Mouse (Mus musculus): ENCODE measurements around the gene Susd4. TPM values are rescaled to one million over a fixed set of nuclear protein-coding genes. Genes with fewer than 3 reads are reported as not detected.

Gene Susd4
- polyA plus RNA-seq (2012; rRNA removed), result 138 and 144 TPM in 2 replicates

GRCm38 (mm10) chr1:182763716-182764461 is at the start of gene Susd4:
Gene Susd4 (plus strand): TSS chr1:182763860.
- peak; percentile 79 to 89 for DNase-seq (ENCODE audit: extremely low spot score in 1 of 2, low spot score in 1 of 2)

GRCm38 (mm10) chr1:182714236-182714935 is 49.3 kb upstream of the Susd4 start:
- DNase-seq (ENCODE audit: extremely low spot score in 1 of 2, low spot score in 1 of 2), result no peak

- peak in 1 of 2 experiments; percentile 20 for DNase-seq (ENCODE audit: extremely low spot score in 1 of 2, low spot score in 1 of 2)
Observed at GRCm38 (mm10) chr1:182727541-182727940, 36.1 kb upstream of the Susd4 start.

- no peak for DNase-seq (ENCODE audit: extremely low spot score in 1 of 2, low spot score in 1 of 2)
Observed at GRCm38 (mm10) chr1:182729002-182729401, 34.7 kb upstream of the Susd4 start.

- DNase-seq (ENCODE audit: extremely low spot score in 1 of 2, low spot score in 1 of 2), result no peak
Observed at GRCm38 (mm10) chr1:182732695-182733094, 31.0 kb upstream of the Susd4 start.

- no peak for DNase-seq (ENCODE audit: extremely low spot score in 1 of 2, low spot score in 1 of 2)
Observed at GRCm38 (mm10) chr1:182735891-182736290, 27.8 kb upstream of the Susd4 start.

GRCm38 (mm10) chr1:182747081-182747480 is 16.6 kb upstream of the Susd4 start:
- DNase-seq (ENCODE audit: extremely low spot score in 1 of 2, low spot score in 1 of 2), result no peak

- DNase-seq (ENCODE audit: extremely low spot score in 1 of 2, low spot score in 1 of 2), result no peak
Observed at GRCm38 (mm10) chr1:182747834-182748233, 15.8 kb upstream of the Susd4 start.

GRCm38 (mm10) chr1:182749080-182749479 is 14.6 kb upstream of the Susd4 start, which contains the start of gene Ccdc185:
Gene Ccdc185 (minus strand): TSS chr1:182749180.
- DNase-seq (ENCODE audit: extremely low spot score in 1 of 2, low spot score in 1 of 2), result no peak

GRCm38 (mm10) chr1:182751301-182751700 is 12.4 kb upstream of the Susd4 start:
- DNase-seq (ENCODE audit: extremely low spot score in 1 of 2, low spot score in 1 of 2), result no peak

- DNase-seq (ENCODE audit: extremely low spot score in 1 of 2, low spot score in 1 of 2), result no peak
Observed at GRCm38 (mm10) chr1:182753694-182754093, 10.0 kb upstream of the Susd4 start.

- DNase-seq (ENCODE audit: extremely low spot score in 1 of 2, low spot score in 1 of 2), result no peak
Observed at GRCm38 (mm10) chr1:182754865-182755264, 8.8 kb upstream of the Susd4 start.

- DNase-seq (ENCODE audit: extremely low spot score in 1 of 2, low spot score in 1 of 2), result no peak
Observed at GRCm38 (mm10) chr1:182758783-182759182, 4.9 kb upstream of the Susd4 start.

- DNase-seq (ENCODE audit: extremely low spot score in 1 of 2, low spot score in 1 of 2), result peak; percentile 25
Observed at GRCm38 (mm10) chr1:182763191-182763715, 407 bp upstream of the Susd4 start.

GRCm38 (mm10) chr1:182764541-182765281 is 1.1 kb downstream of the Susd4 start:
- DNase-seq (ENCODE audit: extremely low spot score in 1 of 2, low spot score in 1 of 2), result peak in 1 of 2 experiments; percentile 32

GRCm38 (mm10) chr1:182775576-182775975 is 11.9 kb downstream of the Susd4 start:
- DNase-seq (ENCODE audit: extremely low spot score in 1 of 2, low spot score in 1 of 2), result no peak

GRCm38 (mm10) chr1:182776749-182777410 is 13.2 kb downstream of the Susd4 start:
- peak in 1 of 2 experiments; percentile 55 for DNase-seq (ENCODE audit: extremely low spot score in 1 of 2, low spot score in 1 of 2)

GRCm38 (mm10) chr1:182778225-182778624 is 14.6 kb downstream of the Susd4 start:
- no peak for DNase-seq (ENCODE audit: extremely low spot score in 1 of 2, low spot score in 1 of 2)

GRCm38 (mm10) chr1:182779024-182779520 is 15.4 kb downstream of the Susd4 start:
- no peak for DNase-seq (ENCODE audit: extremely low spot score in 1 of 2, low spot score in 1 of 2)

- DNase-seq (ENCODE audit: extremely low spot score in 1 of 2, low spot score in 1 of 2), result no peak
Observed at GRCm38 (mm10) chr1:182783774-182784173, 20.1 kb downstream of the Susd4 start.
